Mouse (Mus musculus) liver, embryonic 16.5 days (tissue): Measurements from ENCODE around the gene Dad1. TPM values are rescaled to one million over a fixed set of nuclear protein-coding genes. Genes with fewer than 3 reads are reported as not detected.
A peak's percentile ranks its signal among the peaks of the same experiment; 100 is the strongest.

ENCODE experiments used
- ATAC-seq: fragments of 200-750 bp; cut with Nextera tagmentation; 2 replicates; pipeline ENCODE4 v1.8.0; 2017; ENCODE audit warnings: low read depth, mild to moderate bottlenecking, moderate number of reproducible peaks, moderate library complexity
- H3K27ac ChIP-seq: fragments of 300-500 bp; sonication (generic); 2 replicates; pipeline ENCODE4 v1.5.1; 2014; ENCODE audit warnings: mild to moderate bottlenecking, low read length
- H3K27me3 ChIP-seq: fragments of 300-500 bp; sonication (generic); 2 replicates; pipeline ENCODE4 v1.6.1; 2014; ENCODE audit warnings: low read depth, low read length, mixed read lengths; ENCODE audit not compliant: control insufficient read depth, insufficient read depth
- H3K36me3 ChIP-seq: fragments of 300-500 bp; sonication (generic); 2 replicates; pipeline ENCODE4 v1.6.1; 2014; ENCODE audit warnings: mild to moderate bottlenecking; ENCODE audit not compliant: control insufficient read depth, insufficient read depth
- H3K4me1 ChIP-seq: fragments of 300-500 bp; sonication (generic); 2 replicates; pipeline ENCODE4 v1.6.1; 2014; ENCODE audit warnings: low read depth, low read length, mixed read lengths; ENCODE audit not compliant: control insufficient read depth
- H3K4me2 ChIP-seq: fragments of 300-500 bp; sonication (generic); 2 replicates; pipeline ENCODE4 v1.6.1; 2014; ENCODE audit warnings: low read depth, low read length, mixed read lengths
- H3K4me3 ChIP-seq: fragments of 300-500 bp; sonication (generic); 2 replicates; pipeline ENCODE4 v1.5.1; 2014; ENCODE audit warnings: low read depth, mild to moderate bottlenecking, low read length
- H3K9ac ChIP-seq: fragments of 300-500 bp; sonication (generic); 2 replicates; pipeline ENCODE4 v1.6.1; 2014; ENCODE audit warnings: low read depth, low read length
- H3K9me3 ChIP-seq: fragments of 300-500 bp; sonication (generic); replicated peaks from 2 replicates; pipeline ENCODE4 v1.6.1; 2016; ENCODE audit warnings: low read length; ENCODE audit not compliant: control insufficient read depth
- WGBS: fragments of 180-500 bp; shearing (Covaris S2); extraction: QIAGEN DNeasy Blood & Tissue Kit; methylation state at CpG from one replicate; pipeline ENCODE4 v1.1.7; 2014; ENCODE audit not compliant: insufficient replicate concordance; 5-methylcytosine and 5-hydroxymethylcytosine counted together
- polyA plus RNA-seq: library from polyadenylated mRNA; unstranded; fragments of >200 nt; fragmentation: Nextera tagmentation; extraction: Ambion mirVana; gene quantifications from 2 replicates; pipeline ENCODE4 v1.2.1, GENCODE M21; 2015

The Dad1 gene
- polyA plus RNA-seq, 1 experiment from 2014 or later, result 226 TPM

DNA sequence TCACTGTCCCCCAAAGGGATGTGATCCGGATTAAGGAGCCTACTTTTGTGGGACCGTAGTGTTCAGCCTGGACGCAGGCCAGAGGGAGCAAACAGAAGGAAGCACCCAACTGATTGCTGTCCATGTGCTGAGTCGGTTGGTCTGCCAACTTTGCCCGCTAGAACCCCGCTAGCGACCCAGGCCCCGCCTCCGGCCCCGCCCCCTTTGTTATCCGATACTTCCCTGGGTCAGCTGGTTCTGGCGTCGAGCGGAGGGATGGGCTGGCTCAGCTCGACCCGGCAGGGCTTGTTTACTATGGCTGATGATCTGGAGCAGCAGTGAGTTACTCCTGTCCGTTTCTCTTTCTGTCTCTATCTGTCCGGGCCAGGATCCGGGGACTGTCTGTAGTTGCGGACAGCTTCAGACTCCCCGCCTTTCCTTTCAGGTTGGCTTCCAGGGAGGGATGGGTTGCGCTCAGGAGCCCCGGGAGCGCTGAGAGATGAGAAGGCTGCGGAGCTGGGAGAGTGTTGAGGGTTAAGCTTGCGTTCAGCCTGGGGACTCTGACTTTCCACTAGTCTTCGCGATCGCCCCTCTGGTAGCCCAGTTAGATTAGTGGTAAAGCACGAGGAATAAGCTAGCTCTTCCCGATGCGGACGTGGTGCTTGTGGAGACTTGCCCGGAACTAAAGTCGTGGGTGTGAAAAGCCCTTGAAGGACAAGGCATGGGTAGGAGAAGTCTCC, 5.3 kb upstream of the Dad1 start:
- Histone ChIP-seq H3K4me3 (peak overlapping the region; percentile 70), H3K4me2 (peak overlapping the region; percentile 88), H3K27me3 (no peaks in the 10 kb centered on the region), H3K4me1 (peaks cover 21% of the 10 kb centered on the region), H3K9ac (peak overlapping the region; percentile 78), H3K36me3 (no peaks in the 10 kb centered on the region), H3K27ac (peak overlapping the region; percentile 60), H3K9me3 (no peaks in the 10 kb centered on the region)
- 1% methylated on average over 35 of the region's 35 CpGs for WGBS
- peak; percentile 95 for ATAC-seq

DNA sequence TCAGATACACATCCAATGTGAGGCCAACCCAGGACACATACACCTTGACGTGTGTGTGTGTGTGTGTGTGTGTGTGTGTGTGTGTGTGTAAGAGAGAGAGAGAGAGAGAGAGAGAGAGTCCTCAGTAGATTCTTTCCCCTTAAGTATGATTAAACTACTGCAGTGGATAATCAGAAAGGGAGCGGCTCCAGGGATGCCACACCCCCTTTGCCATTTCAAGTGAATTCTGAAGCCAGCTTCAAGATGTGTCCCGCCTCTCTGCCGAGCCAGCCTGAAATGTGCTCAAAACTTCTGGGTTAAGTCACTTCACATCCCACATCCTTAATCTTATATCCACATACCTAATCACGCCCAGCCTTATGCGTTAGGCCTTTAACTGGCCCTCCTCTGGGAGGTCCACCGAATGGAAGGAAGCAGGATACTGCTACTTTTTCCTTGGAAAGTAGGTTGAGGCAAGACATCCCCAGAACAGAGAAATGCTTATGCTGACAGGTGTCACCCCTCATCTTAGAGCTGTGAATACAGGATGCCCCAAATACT, 4.3 kb upstream of the Dad1 start:
- Histone ChIP-seq H3K4me2 (peak overlapping the region; percentile 88), H3K4me3 (peak overlapping the region; percentile 70; the same call in 1 of the 2 replicates), H3K27me3 (no peaks in the 10 kb centered on the region), H3K27ac (peak overlapping the region; percentile 21; the same call in 1 of the 2 replicates), H3K9ac (no peak overlapping the region), H3K36me3 (no peaks in the 10 kb centered on the region), H3K4me1 (peaks cover 21% of the 10 kb centered on the region), H3K9me3 (no peaks in the 10 kb centered on the region)
- no peak for ATAC-seq
- 50% methylated on average over 7 of the region's 7 CpGs for WGBS

DNA sequence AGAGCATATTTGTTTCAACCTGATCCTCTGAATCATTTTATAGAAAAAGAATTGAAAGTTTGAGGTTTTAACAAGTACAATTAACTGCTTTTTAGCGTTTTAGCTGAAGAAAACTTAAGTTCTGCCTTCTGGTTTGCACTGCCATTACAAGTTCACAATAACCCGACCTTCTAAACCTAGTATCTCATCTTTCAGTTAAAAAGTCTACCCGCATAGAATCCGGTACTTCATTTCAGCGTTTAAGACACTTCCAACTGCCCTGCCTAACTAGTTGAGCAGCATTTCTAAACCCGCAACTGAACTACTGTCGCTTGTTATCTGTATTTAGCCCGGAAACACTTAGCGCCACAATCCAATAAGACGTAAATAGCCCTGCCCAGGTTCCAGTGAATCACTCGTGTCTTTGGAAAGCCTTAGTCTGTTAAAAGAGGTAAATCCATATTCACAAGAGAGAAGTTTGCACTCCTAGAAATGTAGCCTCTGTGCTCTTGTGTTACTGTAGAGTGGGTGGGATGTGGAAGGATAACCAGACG, 832 bp upstream of the Dad1 start:
- no peak for ATAC-seq
- Histone ChIP-seq H3K9ac (peak overlapping the region; percentile 83), H3K4me1 (peaks cover 42% of the 10 kb centered on the region), H3K27me3 (no peaks in the 10 kb centered on the region), H3K27ac (peak overlapping the region; percentile 96; the same call in 1 of the 2 replicates), H3K36me3 (no peaks in the 10 kb centered on the region), H3K9me3 (no peaks in the 10 kb centered on the region), H3K4me3 (peak overlapping the region; percentile 80), H3K4me2 (peak overlapping the region; percentile 75)
- 44% methylated on average over 12 of the region's 12 CpGs for WGBS

DNA sequence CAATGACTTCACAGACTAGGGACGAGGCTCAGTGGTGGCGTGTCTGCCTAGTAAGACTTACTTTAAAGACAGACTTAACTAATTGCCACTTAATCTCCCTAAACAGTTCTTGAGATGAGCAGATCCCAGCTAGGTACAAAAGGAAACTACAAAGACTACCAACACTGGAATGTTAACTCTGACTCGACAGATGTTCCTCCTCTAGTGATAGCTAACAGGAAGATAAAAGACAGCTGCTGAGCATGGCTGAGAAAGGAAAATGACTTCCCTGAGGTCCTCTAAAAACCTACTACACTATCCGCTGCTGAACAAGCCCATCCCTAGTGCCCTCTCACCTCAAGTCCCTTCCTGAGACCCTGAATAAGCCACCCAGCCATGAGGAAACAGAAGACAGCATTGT, 3.8 kb downstream of the Dad1 start:
- Histone ChIP-seq H3K27me3 (no peaks in the 10 kb centered on the region), H3K4me1 (peaks cover 39% of the 10 kb centered on the region), H3K36me3 (no peaks in the 10 kb centered on the region; the same call in 1 of the 2 replicates), H3K9ac (no peak overlapping the region), H3K27ac (no peak overlapping the region), H3K9me3 (no peaks in the 10 kb centered on the region), H3K4me3 (no peak overlapping the region), H3K4me2 (no peak overlapping the region)
- ATAC-seq, result no peak
- WGBS, result 59% methylated on average over 4 of the region's 4 CpGs

DNA sequence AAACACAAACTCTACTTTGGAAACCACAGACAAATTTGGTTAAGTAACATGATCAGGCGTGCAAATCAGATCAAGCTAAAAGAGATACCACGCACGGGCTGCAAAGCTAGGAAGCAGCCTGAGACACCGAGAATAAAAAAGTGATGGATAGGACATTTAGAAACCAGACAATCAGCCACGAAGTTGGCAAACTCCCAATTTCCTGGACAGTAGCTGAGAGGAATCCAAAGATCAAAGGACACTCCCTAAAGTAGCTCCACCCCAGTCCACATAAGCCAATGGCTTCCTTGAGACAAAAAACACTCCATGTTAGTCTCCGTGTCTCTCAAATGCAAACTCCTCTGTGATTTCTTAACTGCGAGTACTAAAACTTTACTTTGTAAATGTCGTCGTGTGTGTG, 4.6 kb downstream of the Dad1 start:
- whole genome bisulfite sequencing, result 63% methylated on average over 9 of the region's 9 CpGs
- peaks cover 33% of the 10 kb centered on the region for H3K4me1 ChIP-seq
- no peak for ATAC-seq
- H3K4me2 ChIP-seq, result no peak overlapping the region
- no peak overlapping the region for H3K9ac ChIP-seq
- H3K36me3 ChIP-seq, result no peaks in the 10 kb centered on the region; the same call in 1 of the 2 replicates
- H3K9me3 ChIP-seq, result no peaks in the 10 kb centered on the region
- H3K27ac ChIP-seq, result no peak overlapping the region
- H3K27me3 ChIP-seq, result no peaks in the 10 kb centered on the region
- H3K4me3 ChIP-seq, result no peak overlapping the region

DNA sequence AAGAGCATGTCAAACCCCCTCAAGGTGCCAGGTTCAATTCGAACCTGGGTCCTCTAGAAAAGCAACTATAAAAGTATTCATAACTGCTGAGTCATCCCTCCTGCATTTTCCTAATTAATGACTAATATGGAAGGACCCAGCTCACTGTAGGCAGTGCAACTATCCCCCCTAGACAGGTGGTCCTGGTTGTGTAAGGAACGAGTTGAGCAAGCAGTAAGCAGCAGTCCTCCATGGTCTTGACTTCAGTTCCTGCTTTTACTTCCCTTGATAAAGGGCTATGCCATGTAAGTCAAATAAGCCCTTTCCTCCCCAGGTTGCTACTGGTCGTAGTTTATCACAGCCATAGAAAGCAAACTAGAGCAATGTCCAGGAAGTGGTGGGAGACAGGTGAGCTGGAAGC, 7.7 kb downstream of the Dad1 start:
- Histone ChIP-seq H3K4me3 (no peak overlapping the region), H3K4me2 (no peak overlapping the region), H3K9ac (no peak overlapping the region), H3K27me3 (no peaks in the 10 kb centered on the region), H3K27ac (no peak overlapping the region), H3K36me3 (peaks cover 14% of the 10 kb centered on the region), H3K9me3 (no peaks in the 10 kb centered on the region), H3K4me1 (peaks cover 23% of the 10 kb centered on the region)
- ATAC-seq, result no peak
- 66% methylated on average over 3 of the region's 3 CpGs for WGBS

DNA sequence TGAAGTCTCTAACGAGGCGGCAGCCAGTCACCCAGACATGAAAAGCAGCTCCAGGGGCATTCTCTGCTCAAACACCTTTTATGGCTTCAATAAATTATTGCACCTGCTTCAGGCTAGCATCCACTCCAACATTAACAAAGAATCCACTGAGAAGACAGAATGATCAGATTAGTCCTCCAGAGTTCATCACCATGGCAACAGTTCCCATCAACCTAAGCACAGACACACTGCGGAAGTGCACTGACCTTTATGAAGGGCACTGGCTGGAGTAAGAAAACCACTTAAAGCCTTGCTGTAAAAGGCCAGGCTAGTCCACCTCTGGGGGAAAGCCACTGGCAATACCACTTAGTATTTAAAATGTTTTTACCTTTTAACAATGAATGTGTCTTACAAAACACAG, 9.7 kb downstream of the Dad1 start:
- peaks cover 14% of the 10 kb centered on the region for H3K36me3 ChIP-seq
- H3K27me3 ChIP-seq, result no peaks in the 10 kb centered on the region
- peaks cover 4% of the 10 kb centered on the region for H3K4me1 ChIP-seq
- no peak overlapping the region for H3K27ac ChIP-seq
- no peaks in the 10 kb centered on the region for H3K9me3 ChIP-seq
- H3K9ac ChIP-seq, result no peak overlapping the region
- 68% methylated on average over 3 of the region's 3 CpGs for WGBS
- ATAC-seq, result no peak
- H3K4me2 ChIP-seq, result no peak overlapping the region
- no peak overlapping the region for H3K4me3 ChIP-seq

DNA sequence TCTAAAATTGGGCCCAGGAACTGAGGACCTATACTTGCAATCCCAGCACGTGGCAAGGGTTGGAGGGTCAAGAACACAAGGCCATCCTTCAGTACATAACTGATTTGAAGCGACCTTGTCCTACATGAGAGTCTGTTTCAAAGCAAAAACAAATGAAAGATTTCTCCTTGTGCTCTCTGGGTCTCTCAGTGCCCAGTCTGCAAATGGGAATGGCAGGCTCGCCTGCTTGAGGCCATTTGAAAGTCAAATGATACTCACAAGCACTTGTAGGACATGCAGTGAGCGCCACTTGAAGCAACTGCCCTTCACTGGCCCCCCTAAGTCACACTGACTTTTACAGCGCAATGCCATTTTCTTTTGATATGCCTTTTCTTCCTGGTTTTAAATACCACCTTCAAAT, 13.4 kb downstream of the Dad1 start:
- H3K4me1 ChIP-seq, result no peaks in the 10 kb centered on the region
- H3K27me3 ChIP-seq, result no peaks in the 10 kb centered on the region
- no peak overlapping the region for H3K9ac ChIP-seq
- no peak for ATAC-seq
- WGBS, result 73% methylated on average over 5 of the region's 5 CpGs
- H3K9me3 ChIP-seq, result no peaks in the 10 kb centered on the region
- no peak overlapping the region for H3K27ac ChIP-seq
- H3K36me3 ChIP-seq, result peaks cover 15% of the 10 kb centered on the region
- H3K4me3 ChIP-seq, result no peak overlapping the region
- no peak overlapping the region for H3K4me2 ChIP-seq

DNA sequence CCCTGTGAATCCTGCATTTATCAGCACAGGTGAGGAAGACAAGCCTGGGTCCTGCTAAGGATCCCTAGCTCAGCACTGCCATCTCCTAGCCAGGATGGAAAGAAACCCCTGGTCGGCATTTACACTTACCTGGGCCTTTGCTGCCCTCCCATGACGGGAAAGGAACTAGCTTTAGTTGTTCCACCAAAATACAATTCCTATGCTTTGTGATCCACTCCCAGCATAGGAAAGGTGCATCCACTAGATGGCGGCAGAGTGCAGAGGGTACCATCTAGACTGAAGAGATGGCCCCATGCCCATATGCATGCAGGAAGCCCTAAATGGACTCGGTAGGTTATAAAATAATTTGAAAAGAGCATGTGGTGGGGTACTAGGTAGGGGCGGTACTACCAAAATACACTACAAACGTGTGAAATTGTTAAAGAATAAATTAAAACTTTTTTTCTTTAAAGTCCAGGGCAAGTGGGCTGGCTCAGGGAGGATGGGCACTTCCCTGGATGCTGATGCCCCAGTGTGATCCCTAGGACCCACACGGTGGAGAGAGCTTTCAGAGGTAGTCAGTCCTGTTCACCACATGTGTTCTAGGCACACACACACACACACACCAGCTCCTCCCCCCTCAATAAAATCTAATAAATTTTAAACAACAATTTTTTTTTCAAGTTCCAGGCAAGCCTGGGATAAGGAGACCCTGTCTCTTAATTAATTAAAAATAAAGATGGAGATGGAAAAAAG, 14.7 kb downstream of the Dad1 start:
- peak; percentile 59 for ATAC-seq
- Histone ChIP-seq H3K4me3 (no peak overlapping the region), H3K4me1 (no peaks in the 10 kb centered on the region), H3K27me3 (no peaks in the 10 kb centered on the region), H3K9ac (no peak overlapping the region), H3K27ac (no peak overlapping the region), H3K9me3 (no peaks in the 10 kb centered on the region), H3K4me2 (no peak overlapping the region), H3K36me3 (peaks cover 20% of the 10 kb centered on the region)
- 19% methylated on average over 7 of the region's 7 CpGs for WGBS
